Mouse (Mus musculus) cerebral cortex, adult 2 months (tissue): ENCODE measurements around the gene Prmt1.

Experiments used
- WGBS: fragments of 180-500 bp; shearing (Covaris S2); methylation state at CpG from one replicate; pipeline ENCODE4 v1.1.7; 2018; 5-methylcytosine and 5-hydroxymethylcytosine counted together

The Prmt1 gene

DNA sequence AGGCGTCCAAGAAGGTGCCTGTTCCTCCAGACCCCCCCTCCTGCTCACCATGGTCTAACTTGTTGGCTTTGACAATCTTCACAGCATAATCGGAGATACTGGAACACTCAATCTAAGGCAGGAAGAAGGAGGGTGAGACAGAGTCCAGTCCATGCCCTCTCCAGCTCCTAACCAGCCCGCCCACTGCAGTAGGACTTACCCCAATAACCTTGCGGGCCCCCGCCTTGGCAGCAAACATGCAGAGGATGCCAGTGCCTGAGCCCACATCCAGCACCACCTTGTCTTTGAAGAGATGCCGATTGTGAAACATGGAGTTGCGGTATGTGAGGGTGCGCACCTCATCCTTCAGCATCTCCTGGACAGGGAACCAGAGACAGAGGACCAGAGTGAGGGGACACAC lies 4.8 kb downstream of the Prmt1 start:
- 95% methylated on average over 8 of the region's 8 CpGs for WGBS

DNA sequence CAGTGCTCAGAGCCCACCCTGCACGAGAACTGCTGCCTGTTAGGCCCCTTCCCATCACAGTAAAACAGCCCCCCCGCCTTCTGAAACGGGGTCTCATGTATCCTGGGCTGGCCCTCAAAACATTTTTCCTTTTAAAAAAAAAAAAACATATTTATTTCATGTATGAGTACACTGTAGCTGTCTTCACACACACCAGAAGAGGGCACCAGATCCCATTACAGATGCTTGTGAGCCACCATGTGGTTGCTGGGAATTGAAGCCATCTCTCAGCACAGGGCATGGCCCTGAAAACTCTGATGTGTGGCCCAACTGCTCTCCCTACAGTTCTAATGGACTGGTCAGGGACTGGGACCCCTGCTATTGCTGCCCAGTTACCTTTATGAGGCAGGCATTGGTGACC lies 8.1 kb downstream of the Prmt1 start:
- 91% methylated on average over 3 of the region's 3 CpGs for WGBS

DNA sequence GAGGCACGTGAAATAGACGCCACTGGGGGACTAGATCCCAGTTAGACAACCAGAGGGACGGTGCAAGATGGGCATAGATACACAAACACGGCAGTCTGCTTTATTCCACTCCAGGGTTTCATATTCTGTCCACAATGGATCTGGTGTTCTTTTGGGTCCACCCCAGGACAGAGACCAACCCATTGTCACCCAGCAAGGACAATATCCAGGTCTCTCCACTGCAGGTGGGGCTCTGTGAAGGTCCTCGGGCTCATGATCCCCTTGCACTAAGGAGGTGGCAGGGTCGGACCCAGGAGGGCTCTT lies 11.3 kb downstream of the Prmt1 start:
- 15% methylated on average over 6 of the region's 6 CpGs for WGBS

DNA sequence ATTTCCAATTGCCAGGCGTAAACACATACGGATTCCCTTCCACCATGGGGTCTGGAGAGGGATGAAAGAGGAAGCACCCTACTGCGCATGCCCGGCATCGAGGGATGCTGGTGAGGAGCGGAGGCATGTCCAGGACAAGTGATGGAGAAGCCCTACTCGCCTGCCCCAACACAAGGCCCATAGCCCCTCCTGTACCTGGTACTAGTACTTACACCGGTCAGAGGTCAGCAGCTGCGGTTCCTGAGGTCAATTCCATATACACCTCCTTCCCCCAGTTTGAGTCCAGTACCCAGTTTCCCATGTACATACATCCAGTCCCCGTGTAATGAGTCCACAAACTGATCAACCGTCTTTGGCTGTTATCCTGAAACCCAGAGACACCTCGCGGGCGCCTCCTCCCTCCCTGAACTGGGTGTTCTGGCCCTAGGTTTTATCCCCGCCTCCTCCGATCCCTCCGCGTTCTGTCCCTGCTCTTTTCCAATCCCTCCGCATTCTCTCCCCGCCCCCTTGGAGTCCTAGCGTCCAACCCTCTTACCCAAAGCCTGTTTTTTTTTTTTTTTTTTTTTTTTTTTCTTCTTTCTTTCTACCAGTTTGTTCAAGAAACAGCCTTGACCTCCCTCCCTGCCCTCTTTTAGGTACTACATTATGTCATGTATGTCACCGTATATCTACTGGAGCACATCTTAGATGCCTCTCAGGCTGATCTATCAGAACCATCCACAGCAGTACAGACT lies 11.8 kb downstream of the Prmt1 start, which contains the start of gene Cpt1c:
Cpt1c (minus strand) TSS at position 469 of the 734 bp plus-strand sequence.
- 1% methylated on average over 22 of the region's 22 CpGs for WGBS

DNA sequence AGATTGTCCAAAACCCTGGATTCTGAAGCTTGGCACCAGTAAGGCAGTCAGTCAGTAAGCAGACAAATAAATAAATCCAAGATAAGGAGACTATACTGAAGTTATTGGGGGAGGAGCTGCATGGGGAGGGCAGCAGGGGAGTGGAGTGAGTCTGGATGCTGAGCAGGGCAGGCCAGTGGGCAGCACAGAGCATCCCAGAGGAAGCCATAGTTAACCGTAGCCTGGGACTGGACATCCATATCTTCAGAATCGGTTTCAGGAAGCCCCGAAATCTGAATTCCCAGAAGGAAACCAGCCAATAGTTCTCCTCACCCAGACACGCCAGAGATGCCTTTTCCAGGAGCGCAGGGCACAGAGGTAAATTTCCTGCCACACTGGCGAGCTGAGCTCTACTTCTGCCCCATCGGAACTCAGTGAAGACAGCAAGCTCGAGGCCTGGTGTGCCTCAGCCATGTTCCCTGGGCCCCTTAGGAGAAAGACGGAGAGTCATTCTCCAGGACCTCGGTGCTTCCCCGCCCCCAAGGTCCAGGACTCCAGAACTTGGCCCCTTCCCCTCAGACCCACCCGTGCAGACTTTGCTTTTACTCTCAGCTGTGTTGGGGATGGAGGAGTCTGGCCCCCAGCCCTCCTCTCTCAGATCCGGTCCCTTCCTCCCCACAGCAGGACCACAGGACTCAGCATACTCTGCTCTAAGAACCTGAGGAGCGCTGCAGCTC lies 12.8 kb downstream of the Prmt1 start:
- 11% methylated on average over 14 of the region's 14 CpGs for WGBS

DNA sequence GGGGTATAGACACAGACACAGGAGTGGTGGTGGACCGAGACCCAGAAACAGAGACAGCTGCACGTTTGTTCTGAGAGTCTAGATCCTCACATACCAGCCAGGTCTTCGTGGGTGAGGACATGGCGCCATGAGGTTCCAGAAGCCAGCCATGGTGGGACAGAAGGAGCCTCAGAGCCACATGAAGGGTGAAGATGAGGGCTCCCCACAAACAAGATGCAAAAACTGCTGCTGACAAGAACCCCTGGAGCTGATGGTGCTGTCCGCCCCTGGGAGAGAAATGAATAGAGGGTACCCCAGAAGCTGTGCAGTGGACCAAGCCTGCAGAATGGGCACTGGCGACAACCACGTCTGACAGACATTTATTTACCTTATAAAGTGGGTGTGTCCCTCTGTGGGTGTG lies 15.2 kb downstream of the Prmt1 start:
- 50% methylated on average over 7 of the region's 7 CpGs for whole genome bisulfite sequencing

DNA sequence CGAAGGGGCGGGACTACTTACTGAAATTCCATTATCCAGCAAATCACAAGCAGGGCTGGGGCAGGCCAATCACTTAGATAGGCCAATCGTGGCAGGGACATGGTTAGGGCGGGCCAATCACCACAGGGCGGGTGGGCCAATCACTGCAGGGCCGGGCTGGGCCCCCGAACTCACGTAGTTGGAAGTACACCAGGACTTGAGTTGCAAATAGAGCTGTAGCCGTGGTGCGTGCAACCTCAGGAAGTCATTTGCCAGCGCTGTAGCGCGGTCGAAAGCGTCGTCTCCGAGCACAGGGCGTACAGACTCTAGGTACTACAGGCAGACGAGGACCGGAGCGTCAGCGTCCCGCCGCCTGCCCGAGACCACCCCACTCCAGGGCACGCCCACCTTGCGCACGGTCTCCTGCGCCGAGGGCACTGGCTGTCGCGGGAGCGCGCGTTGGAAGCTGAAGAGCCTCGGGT lies 16.1 kb downstream of the Prmt1 start:
- 5% methylated on average over 36 of the region's 36 CpGs for WGBS

DNA sequence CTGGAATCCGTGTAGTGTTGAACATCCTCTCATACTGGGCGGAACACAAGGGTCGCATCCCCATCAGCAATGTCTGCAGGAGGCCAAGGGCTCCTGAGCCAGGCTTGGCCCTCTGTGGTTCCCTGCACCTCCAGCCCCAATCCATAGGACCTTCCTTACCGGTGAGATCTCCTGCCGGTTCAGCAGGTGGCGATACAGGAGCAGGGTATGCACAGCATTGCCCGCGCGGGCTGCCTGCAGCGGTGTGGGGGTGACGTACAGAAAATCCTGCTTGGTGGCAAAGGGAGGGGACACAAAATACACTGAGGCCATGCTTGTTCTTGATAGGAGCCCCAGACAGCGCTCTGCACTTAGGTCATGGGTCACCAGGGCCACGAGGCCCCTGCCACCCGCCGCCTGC lies 19.7 kb downstream of the Prmt1 start:
- 89% methylated on average over 15 of the region's 15 CpGs for WGBS

DNA sequence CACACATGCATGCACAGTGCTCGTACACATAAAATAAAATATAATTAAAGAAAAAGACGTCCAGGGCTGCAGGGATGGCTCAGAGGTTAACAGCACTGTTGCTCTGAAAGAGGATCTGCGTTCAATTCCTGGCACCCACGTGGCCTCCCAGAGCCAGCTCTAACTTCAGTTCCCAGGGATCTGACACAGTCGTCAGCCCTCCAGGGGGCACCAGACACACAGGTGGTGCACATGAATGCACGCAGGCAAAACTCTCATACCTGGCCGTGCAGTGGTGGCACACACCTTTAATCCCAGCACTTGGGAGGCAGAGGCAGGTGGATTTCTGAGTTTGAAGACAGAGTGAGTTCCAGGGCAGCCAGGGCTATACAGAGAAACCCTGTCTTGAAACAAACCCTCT lies 20.4 kb downstream of the Prmt1 start:
- 72% methylated on average over 7 of the region's 7 CpGs for WGBS

DNA sequence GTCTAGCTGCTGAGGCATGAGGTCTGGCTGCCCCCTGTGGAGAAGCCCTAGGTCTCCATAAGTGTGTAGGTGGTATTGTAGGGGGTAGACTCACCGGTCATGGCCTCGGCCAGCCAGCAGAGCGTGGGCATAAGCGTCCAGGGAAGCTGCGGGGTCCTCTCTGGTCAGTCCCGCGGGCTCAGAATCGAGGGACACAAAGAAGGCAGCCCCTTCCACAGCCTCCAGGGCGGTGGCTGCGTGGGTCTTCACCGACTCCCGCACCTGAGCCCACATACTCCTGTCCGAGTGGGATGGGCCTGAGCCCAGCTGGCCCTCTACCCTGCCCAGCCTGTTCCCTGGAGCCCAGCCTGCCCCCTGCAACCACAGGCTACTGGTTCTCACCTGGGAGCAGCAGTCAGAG lies 21.4 kb downstream of the Prmt1 start:
- WGBS = 96% methylated on average over 13 of the region's 13 CpGs

DNA sequence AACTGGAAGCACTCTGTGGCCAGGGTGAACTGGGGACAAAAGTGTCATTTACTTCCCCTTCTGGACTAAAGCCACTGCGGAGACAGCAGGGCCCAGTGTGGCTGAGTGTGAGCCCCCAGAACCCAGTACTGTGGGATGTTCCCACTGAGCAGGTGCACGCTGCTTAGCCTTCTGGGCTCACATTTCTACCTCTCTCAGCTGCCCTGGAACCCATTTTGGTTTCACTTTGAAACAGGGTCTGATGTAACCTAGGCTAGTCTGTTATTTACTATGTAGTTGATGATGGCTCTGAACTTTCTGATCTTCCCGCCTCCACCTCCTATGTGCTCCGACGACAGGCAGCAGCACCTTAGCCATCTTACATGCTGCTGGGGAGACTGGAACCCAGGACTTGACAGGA lies 23.5 kb downstream of the Prmt1 start:
- WGBS = 89% methylated on average over 5 of the region's 5 CpGs

DNA sequence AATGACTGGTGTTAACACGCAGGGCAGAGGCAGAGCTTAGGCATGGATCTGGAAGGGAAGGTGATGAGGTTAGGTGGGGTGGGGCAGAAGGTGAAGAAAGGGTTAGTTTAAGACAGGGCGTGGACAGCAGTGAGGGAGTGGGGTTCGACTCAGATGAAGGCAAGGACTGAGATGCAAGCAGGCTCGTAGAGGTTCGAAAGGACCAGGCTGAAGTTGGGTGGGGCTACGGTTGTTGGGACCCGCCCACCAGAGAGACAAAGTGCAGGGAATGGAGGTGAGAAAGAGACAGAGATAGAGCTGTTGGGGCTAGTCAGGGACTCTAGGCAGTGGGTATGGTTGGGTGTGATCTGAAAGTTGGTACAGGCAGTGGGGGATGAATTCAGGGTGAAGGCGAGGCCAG lies 24.0 kb downstream of the Prmt1 start:
- WGBS = 82% methylated on average over 8 of the region's 8 CpGs

DNA sequence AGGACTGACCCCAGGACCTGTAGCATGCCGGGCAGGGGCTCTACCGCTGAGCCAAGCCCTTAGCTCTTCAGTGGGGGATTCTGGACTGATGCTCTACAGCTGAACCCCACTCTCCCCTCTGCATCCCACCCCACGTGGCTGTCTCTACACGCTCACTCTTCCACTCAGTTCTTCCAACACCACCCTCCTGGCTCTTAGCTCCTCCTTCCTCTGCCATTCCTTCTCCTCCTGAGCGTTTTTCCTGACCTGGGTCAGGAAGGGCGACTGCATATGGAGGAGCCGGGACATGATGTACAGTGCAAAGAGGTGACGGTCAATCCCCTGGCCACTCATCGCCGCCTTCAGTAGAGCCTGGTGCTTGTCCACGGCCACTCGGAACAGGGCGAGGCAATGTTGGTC lies 25.9 kb downstream of the Prmt1 start:
- WGBS = 91% methylated on average over 13 of the region's 13 CpGs

DNA sequence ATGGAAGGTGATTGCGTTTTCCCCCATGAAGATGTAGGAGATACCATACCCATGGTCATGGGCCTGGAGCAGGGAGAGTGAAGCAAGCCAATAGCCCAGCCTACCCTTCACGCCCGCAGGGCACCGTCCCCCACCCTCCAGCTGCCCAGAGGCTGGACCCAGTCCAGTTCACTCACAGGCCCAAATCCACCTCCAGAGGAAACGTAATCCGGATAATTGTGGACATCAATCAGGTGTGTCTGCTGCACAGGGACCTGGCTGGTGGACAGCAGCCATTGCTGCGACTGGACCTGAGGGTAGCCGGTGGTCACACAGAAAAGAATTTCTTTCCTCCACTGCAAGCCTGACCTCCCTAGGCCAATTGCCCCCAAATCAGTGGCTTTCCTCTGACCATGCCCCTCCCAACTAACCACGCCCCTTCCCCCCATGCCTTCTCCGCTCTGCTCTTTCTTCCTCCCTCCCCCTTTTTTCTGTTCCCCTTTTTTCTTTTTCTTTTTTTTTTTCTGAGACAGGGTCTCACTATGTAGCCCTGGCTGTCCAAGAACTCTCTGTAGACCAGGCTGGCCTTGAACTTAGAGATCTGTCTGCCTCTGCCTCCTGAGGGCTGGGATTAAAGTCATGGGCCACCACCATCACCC lies 26.4 kb downstream of the Prmt1 start:
- 80% methylated on average over 10 of the region's 10 CpGs for WGBS

DNA sequence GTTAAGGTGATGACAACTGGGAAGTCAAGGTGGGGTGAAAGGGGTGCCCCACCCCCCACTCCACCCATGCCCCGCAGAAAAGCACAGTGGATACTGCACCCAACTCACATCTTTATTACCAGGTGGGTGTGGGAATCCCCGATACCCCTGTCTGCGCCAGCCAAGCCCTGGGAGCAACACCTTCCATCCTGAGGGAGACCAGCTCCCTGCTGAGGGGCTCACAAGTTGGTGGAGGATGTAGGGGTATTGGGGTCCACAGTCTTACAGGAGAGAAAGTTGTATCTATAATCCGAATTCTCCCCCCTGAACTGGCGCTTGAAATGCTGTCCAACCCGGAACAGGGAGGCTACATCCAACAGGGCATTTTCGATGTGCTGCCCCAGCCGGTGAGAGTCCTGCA lies 27.1 kb downstream of the Prmt1 start:
- WGBS = 84% methylated on average over 8 of the region's 8 CpGs

DNA sequence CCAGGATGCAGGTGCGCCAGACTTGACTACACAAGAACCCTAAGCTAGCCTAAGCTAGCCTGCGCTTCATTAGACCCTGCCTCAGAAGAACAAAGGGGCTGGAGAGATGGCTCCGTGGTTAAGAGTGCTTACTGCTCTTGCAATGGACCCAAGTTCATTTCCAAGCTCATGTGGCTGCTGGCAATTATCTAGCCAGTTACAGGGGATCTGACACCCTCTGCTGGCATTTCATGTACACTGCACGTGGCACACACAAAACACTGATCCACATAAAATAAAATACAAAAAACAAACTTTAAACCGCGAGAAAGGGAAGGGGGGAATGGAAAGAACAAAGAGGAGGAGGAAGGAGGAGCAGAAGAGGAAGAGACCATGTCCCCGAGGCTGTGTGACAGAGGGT lies 28.2 kb downstream of the Prmt1 start:
- WGBS = 49% methylated on average over 7 of the region's 7 CpGs

DNA sequence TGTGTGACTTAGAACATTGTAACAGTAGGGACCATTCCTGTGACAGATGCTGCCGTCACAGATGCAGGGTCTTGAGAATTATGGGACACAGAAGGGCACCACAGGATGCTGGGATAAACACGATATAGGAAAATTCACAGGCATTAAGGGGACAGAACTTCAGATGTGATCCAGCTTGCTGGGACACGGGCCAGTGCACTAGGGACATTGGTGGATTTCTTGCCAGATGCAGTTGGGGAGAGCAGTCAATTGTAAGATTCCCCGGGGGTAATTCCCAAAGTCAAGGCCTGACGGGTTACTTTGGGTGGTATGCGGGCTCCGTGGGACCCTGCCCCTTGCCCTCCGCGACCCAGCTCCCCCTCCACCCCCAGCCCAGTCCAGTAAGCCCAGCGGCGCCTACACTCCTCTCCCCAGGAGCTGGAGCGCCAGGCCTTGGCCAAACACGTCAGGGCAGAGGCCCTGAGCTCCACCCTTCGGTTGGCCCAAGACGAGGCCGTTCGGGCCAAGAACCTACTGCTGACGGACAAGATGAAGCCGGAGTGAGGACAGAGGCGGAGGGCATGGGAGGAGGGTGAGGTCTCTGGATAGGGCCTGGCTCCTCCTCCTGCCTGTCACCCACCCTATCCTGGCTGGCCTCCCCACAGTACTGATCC lies 29.1 kb downstream of the Prmt1 start:
- WGBS = 77% methylated on average over 20 of the region's 20 CpGs

DNA sequence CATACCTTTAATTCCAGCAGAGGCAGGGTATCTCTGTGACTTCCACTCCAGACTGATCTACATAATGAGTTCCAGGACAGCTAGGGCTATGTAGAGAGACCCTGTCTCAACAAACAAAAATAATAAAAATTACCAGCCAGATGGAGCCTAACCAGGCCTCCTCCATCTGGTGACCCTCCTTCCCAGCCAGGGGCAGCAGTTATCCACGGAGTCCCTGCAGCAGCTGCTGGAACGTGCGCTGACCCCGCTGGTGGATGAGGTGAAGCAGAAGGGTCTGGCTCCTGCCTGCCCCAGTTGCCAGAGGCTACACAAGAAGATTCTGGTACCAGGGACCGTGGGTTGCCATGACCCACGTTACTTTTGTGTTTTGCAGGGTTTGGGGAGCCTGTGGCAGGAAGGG lies 30.1 kb downstream of the Prmt1 start:
- 77% methylated on average over 6 of the region's 6 CpGs for WGBS

DNA sequence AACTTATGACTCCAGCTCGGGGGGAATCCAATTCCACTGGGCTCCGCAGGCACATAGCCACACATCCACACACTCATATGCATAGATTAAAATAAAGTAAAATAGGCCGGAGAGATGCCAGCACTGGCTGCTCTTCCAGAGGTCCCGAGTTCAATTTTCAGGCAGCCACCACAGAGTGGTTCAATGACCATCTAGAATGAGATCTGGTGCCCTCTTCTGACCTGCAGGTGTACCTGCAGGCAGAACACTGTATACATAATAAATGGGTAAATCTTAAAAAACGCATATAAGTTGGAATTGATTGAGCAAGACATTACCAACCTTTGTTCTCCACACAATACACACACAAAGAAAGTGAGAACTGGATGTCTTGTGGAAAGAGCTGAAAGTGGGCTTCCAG lies 30.7 kb downstream of the Prmt1 start:
- 35% methylated on average over 5 of the region's 5 CpGs for WGBS

DNA sequence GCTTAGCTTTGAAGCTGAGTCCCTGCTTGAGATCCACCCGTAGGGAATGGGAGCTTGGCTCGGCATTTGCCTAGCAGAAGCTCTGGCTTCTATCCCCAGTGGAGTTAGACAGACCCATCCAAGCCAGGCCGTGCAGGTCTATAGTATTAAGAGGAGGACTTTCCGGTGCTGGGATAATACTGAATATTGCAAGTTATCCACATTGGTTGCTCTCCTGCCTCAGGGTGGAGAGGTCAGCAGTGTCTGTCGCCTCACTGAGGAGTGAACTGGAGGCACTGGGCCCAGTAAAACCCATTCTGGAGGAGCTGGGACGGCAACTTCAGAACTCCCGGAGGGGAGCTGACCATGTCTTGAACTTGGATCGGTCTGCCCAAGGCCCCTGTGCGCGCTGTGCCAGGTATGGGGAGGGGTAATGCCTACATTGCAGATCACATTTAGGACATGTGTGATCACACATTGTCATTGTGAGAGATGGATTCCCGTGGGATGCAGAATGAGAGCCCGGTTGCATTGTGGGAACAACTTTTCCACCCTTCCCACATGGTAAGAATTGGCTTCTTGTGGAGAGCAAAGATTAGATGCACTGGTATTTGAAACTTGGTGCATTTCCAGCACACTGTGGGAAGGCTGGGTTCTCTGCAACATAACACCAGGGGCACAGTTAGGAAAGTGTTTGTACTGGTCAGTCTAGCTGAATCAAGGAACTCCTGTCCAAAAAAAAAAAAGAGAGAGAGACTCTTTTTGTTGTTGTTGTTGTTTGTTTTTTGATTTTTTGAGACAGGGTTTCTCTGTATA lies 32.1 kb downstream of the Prmt1 start:
- 75% methylated on average over 12 of the region's 12 CpGs for WGBS

DNA sequence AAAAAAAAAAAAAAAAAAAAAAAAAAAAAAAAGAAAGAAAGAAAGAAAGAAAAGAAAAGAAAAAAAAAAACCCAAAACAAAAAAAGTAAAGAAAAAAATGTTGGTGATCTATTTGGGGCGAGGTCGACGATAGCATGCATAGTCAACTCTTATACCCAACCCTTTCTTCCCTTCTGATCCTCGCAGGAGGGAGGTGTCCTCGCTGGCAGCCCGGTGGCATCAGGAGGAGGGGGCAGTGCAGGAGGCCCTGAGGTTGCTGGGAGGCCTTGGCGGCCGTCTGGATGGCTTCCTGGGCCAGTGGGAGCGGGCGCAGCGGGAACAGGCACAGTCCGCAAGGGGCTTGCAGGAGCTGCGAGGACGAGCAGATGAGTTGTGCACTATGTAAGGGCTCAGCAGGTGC lies 32.8 kb downstream of the Prmt1 start:
- WGBS = 71% methylated on average over 14 of the region's 14 CpGs
